Mouse (Mus musculus) bone marrow, adult 2 months (tissue): ENCODE data around the gene Ly6g5c. TPM values are rescaled to one million over a fixed set of nuclear protein-coding genes. Genes with fewer than 3 reads are reported as not detected.

Source experiments
- H3K27ac ChIP-seq: fragments of 200-500 bp; 2 replicates; pipeline ENCODE4 v1.5.1; 2012; ENCODE audit warnings: low read depth, mild to moderate bottlenecking, control low read depth, inconsistent platforms, low read length; ENCODE audit not compliant: control insufficient read depth, poor library complexity, insufficient read depth
- H3K4me1 ChIP-seq: fragments of 200-500 bp; 2 replicates; pipeline ENCODE4 v1.6.1; 2011; ENCODE audit warnings: low read length; ENCODE audit not compliant: control insufficient read depth, insufficient read depth
- H3K4me3 ChIP-seq: fragments of 200-500 bp; replicated peaks from 2 replicates; pipeline ENCODE3; 2011; ENCODE audit warnings: mild to moderate bottlenecking, low read depth, low read length, control low read depth; ENCODE audit not compliant: control insufficient read depth
- CTCF ChIP-seq: fragments of 200-500 bp; IDR thresholded peaks from 2 replicates; pipeline ENCODE4 v1.5.1; 2011; ENCODE audit warnings: low read length, control low read depth; ENCODE audit not compliant: control insufficient read depth, insufficient read depth
- POLR2A ChIP-seq: fragments of 200-500 bp; IDR thresholded peaks from 2 replicates; pipeline ENCODE4 v1.6.1; 2011; ENCODE audit warnings: low read depth, mild to moderate bottlenecking, control low read depth, low read length, borderline replicate concordance; ENCODE audit not compliant: control insufficient read depth
- WGBS: fragments of 180-500 bp; shearing (Covaris S2); methylation state at CpG from one replicate; pipeline ENCODE4 v1.1.7; 2018; 5-methylcytosine and 5-hydroxymethylcytosine counted together
- polyA plus RNA-seq: library from polyadenylated mRNA; stranded (reverse); fragments of >200 nt; gene quantifications from 2 replicates; pipeline ENCODE4 v1.2.4, GENCODE M21; 2011; ENCODE audit warnings: low replicate concordance; ENCODE audit not compliant: missing spikeins, insufficient read depth, insufficient read length

Gene Ly6g5c
- polyA plus RNA-seq, 1 experiment: not detected

GRCm38 (mm10) chr17:35153077-35153476 lies 45.0 kb downstream of the Ly6g5c start:
- WGBS: 88% methylated on average over 9 of the region's 9 CpGs
- H3K4me3 ChIP-seq: no peak overlapping the region
- H3K4me1 ChIP-seq: no peaks in the 10 kb centered on the region
- no peak overlapping the region for H3K27ac ChIP-seq
- TF ChIP-seq CTCF (no peak), POLR2A (no peak)

DNA sequence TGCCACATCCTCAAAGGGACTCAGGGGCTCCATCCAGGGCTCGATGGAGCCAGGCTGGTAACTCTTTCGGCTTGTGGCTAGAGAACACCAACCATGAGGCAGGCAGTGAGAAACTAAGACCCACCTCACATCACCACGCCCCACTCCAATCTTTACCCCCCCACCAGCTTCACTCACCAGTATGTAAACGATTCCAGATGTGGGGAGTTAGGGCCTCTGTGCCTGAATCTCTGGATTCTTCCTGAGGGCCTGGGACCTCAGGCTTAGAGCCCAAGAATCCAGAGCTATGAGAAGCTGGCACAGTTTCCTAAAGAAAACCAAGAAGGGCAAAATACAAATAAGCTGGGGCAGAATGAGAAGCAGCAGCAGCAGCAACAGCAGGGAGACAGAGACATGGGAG lies 45.9 kb downstream of the Ly6g5c start:
- no peaks in the 10 kb centered on the region for H3K4me1 ChIP-seq
- 86% methylated on average over 4 of the region's 4 CpGs for WGBS
- no peak overlapping the region for H3K27ac ChIP-seq
- no peak overlapping the region for H3K4me3 ChIP-seq
- TF ChIP-seq CTCF (no peak), POLR2A (no peak)

GRCm38 (mm10) chr17:35154616-35155015 lies 46.5 kb downstream of the Ly6g5c start:
- TF ChIP-seq CTCF (no peak), POLR2A (no peak)
- Histone ChIP-seq H3K27ac (no peak overlapping the region), H3K4me3 (no peak overlapping the region), H3K4me1 (no peaks in the 10 kb centered on the region)
- WGBS: 84% methylated on average over 7 of the region's 7 CpGs

DNA sequence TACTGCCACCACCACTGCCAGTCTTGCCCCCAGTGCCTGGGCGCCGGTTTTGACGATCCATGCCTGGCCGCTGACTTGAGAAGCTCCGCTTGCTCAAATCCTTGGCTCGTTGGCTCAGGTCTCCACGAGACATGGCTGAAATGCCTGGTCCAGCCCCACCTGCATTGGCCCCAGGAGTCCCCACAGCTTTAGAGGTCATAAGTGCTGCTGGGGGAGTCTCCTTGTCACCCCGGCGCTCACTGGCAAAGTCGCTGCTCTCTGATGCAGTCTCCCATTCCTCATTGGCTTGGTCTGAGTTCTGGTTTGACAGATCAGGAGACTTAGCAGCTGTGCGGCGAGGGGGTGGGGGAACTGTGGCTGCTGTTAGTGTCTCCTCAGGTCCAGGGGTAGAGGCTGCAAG lies 47.4 kb downstream of the Ly6g5c start:
- Histone ChIP-seq H3K4me1 (no peaks in the 10 kb centered on the region), H3K4me3 (no peak overlapping the region), H3K27ac (no peak overlapping the region)
- WGBS: 92% methylated on average over 12 of the region's 12 CpGs
- TF ChIP-seq CTCF (no peak), POLR2A (no peak)

GRCm38 (mm10) chr17:35156461-35157200 lies 48.6 kb downstream of the Ly6g5c start:
- H3K4me3 ChIP-seq: no peak overlapping the region
- no peak overlapping the region; the same call in 1 of the 2 replicates for H3K27ac ChIP-seq
- no peaks in the 10 kb centered on the region for H3K4me1 ChIP-seq
- WGBS: 91% methylated on average over 33 of the region's 33 CpGs
- no peak for TF ChIP-seq CTCF
- no peak for TF ChIP-seq POLR2A

DNA sequence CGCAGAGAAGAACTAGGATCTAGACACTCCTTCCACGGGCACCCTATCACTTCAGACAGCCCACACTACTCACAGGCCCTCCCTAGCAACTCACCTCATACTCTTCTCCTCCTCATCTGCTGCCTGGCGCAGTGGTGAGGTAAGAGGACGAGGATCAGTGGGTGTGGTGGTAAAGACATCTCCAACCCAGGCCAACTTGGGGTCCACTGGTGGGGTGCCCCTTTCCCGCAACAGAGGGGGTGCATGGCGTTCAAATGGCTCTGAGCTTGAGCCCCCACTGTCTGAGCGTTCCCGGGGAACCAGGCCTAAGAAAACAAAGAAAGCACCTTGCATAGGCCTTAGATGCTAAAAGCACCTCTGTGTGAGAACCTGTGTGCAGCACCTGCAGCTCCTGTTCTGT lies 49.2 kb downstream of the Ly6g5c start:
- Histone ChIP-seq H3K27ac (no peak overlapping the region), H3K4me3 (no peak overlapping the region), H3K4me1 (no peaks in the 10 kb centered on the region)
- WGBS: 87% methylated on average over 8 of the region's 8 CpGs
- TF ChIP-seq CTCF (no peak), POLR2A (no peak)

DNA sequence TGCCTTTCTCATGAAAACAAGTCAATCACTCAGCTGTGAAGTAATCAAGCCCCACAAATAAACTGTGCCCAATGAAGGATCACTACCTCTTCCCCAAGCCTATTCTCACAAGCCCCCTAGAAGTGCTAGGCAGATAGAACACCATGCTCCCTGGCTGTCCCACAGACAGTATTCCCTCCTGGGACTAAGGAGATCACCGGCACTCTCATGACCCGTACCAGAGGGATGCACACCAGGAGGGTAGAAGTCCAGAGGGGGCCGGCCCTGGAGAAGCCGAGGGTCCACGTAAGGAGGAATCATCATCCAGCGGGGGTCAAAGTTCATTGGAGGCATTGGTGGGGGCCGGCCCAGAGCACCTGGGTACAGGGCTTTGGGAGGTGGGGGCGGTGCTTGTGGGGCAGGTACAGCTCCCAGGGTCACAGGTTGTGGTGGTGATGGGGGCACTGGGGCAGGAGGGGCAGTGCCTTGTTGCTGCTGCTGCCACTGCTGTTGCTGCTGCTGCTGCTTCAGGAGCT lies 49.6 kb downstream of the Ly6g5c start:
- Histone ChIP-seq H3K27ac (no peak overlapping the region), H3K4me3 (no peak overlapping the region), H3K4me1 (peaks cover under 1% of the 10 kb centered on the region; the same call in 1 of the 2 replicates)
- WGBS: 95% methylated on average over 8 of the region's 8 CpGs
- TF ChIP-seq CTCF: no peak
- TF ChIP-seq POLR2A: no peak

DNA sequence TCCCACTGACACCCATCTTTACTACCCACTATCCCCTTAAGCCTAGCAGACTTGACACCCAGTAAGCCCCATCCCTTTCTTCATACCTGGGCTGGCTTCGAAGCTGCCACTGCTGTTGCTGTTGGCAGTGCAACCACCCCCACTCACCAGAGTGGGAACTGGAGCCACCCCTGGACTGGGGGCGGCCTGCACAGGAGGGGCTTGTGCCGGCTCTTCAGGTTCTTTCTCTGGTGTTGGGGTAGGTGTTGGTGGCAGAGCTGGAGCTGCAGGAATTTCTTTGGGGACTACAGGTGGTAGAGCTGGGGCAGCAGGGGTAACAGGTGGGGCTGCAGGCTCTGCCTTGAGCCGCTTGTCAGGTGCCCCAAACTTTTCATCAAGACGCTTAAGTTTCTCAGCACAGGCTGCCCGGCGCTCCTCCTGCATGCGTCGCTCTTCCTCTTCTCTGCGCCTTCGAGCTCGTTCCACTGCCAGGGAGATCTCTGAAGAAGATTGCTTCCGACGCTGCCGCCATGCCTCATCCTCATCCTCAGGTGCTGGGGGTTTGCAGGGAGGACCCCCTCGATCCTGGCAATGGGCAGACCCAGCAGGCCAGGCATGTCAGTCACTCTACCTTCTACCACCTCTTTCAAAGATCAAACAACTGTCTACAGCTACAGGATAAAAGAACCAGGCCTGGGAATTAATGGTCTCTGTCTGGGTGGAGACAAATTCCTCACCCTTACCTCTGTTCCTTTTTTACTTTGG lies 50.9 kb downstream of the Ly6g5c start:
- Histone ChIP-seq H3K4me3 (no peak overlapping the region), H3K4me1 (peaks cover 2% of the 10 kb centered on the region; the same call in 1 of the 2 replicates), H3K27ac (no peak overlapping the region)
- WGBS: 92% methylated on average over 16 of the region's 16 CpGs
- TF ChIP-seq POLR2A (no peak), CTCF (no peak)
